Mouse (Mus musculus) intestine, postnatal 0 days (tissue): Measurements from ENCODE around the gene Pdzd8. TPM values are rescaled to one million over a fixed set of nuclear protein-coding genes. Genes with fewer than 3 reads are reported as not detected.

Experiments used
- ATAC-seq: fragments of 200-750 bp; cut with Nextera tagmentation; 2 replicates; pipeline ENCODE4 v1.8.0; 2017; ENCODE audit warnings: mild to moderate bottlenecking, moderate TSS enrichment, moderate library complexity
- H3K27ac ChIP-seq: fragments of 300-500 bp; sonication (generic); 2 replicates; pipeline ENCODE4 v1.5.1; 2014; ENCODE audit warnings: mild to moderate bottlenecking, low read depth, low read length, moderate library complexity
- H3K27me3 ChIP-seq: fragments of 300-500 bp; sonication (generic); replicated peaks from 2 replicates; pipeline ENCODE4 v1.6.1; 2014; ENCODE audit warnings: low read length, mixed read lengths; ENCODE audit not compliant: control insufficient read depth, insufficient read depth
- H3K36me3 ChIP-seq: fragments of 300-500 bp; sonication (generic); 2 replicates; pipeline ENCODE4 v1.6.1; 2014; ENCODE audit warnings: mild to moderate bottlenecking, moderate library complexity; ENCODE audit not compliant: control insufficient read depth, insufficient read depth
- H3K4me1 ChIP-seq: fragments of 300-500 bp; sonication (generic); replicated peaks from 2 replicates; pipeline ENCODE4 v1.6.1; 2014; ENCODE audit warnings: antibody characterized with exemption, low read length, mixed read lengths; ENCODE audit not compliant: control insufficient read depth, insufficient read depth
- H3K4me2 ChIP-seq: fragments of 300-500 bp; sonication (generic); replicated peaks from 2 replicates; pipeline ENCODE4 v1.6.1; 2014; ENCODE audit warnings: low read depth, mild to moderate bottlenecking, moderate library complexity
- H3K4me3 ChIP-seq: fragments of 300-500 bp; sonication (generic); 2 replicates; pipeline ENCODE4 v1.5.1; 2014; ENCODE audit warnings: low read depth, low read length
- H3K9ac ChIP-seq: fragments of 300-500 bp; sonication (generic); 2 replicates; pipeline ENCODE4 v1.6.1; 2014; ENCODE audit warnings: mild to moderate bottlenecking, low read depth, low read length
- H3K9me3 ChIP-seq: fragments of 300-500 bp; sonication (generic); 2 replicates; pipeline ENCODE4 v1.6.1; 2016; ENCODE audit warnings: mixed run types; ENCODE audit not compliant: control insufficient read depth
- CTCF ChIP-seq: sonication (generic); IDR thresholded peaks from 2 replicates; pipeline ENCODE4 v1.5.1; 2016; ENCODE audit warnings: low read depth, mild to moderate bottlenecking, control low read depth, antibody characterized with exemption, moderate library complexity
- WGBS: fragments of 180-500 bp; shearing (Covaris S2); extraction: QIAGEN DNeasy Blood & Tissue Kit; methylation state at CpG from one replicate; pipeline ENCODE4 v1.1.7; 2014; 5-methylcytosine and 5-hydroxymethylcytosine counted together
- polyA plus RNA-seq: library from polyadenylated mRNA; unstranded; fragments of >200 nt; fragmentation: Nextera tagmentation; extraction: Ambion mirVana; gene quantifications from 2 replicates; pipeline ENCODE4 v1.2.1, GENCODE M21; 2015

The Pdzd8 gene
- polyA plus RNA-seq, 1 experiment from 2014 or later = 6.1 TPM

DNA sequence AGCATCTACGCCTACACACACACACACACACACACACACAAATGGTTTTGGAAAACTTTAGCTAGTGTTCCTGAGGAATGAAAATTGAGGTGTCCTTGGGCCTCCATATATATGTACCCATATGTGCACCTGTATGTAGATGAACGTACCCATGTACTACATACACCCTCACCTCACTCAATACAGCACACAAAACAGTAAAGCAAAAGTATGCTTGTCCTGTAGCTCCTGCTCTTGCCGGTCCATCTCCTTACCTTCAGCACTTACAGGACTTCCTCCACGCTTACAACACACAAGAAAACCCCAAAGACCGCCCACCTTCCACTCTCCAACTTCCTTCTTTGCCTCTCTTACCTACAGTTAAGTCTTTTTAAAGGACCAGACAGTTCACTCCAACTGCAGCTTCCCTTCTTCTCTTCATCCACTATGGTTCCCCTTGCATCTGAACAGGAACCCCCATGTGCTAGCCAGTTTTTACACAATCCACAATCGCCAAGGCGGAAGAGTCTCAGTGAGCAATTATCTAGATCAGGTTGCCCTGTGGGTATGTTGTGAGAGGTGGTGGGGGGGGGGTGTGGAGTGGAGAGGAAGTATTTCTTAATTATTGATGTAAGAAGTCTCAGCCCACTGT lies 4.8 kb upstream of the Pdzd8 start:
- H3K4me2 ChIP-seq = no peak overlapping the region
- no peak overlapping the region for H3K27ac ChIP-seq
- H3K4me3 ChIP-seq = no peak overlapping the region
- H3K9me3 ChIP-seq = no peaks in the 10 kb centered on the region
- no peak for ATAC-seq
- H3K4me1 ChIP-seq = 0 out of 2 replicates have a peak, but pooled peaks cover 2% of the 10 kb centered on the region
- 72% methylated on average over 7 of the region's 7 CpGs for WGBS
- no peaks in the 10 kb centered on the region for H3K36me3 ChIP-seq
- no peak overlapping the region for H3K9ac ChIP-seq
- no peaks in the 10 kb centered on the region for H3K27me3 ChIP-seq
- TF ChIP-seq CTCF = no peak

DNA sequence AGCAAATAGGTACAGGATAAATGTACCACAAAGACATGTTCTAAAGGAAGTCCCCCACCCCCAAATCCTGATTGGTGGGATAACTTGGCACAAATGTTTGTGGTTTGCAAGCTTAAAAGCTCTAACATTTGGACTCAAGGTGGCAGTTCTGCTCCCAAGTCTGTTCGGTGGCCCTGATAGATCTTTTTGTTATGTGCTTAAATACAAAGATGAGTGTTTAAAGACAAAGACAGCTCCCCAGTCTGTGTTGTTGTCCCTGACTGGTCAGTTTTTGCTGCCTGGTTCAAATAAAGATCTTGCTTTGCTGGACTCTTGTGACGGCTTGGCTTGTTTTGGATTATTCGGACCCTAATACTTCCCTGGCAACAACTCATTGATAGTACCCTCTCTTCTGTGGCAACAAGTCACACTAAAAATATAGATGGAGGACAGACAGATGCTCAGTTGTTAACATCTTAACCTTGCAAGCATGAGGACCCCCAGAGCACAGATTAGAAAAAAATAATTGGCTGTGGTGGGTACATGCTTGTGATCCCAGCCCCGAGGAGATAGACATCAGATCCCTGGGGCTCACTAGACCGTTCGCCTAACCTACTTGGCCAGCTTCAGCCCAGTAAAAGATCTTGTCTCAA lies 3.9 kb upstream of the Pdzd8 start:
- H3K36me3 ChIP-seq = no peaks in the 10 kb centered on the region
- H3K9me3 ChIP-seq = no peaks in the 10 kb centered on the region
- no peak overlapping the region for H3K9ac ChIP-seq
- TF ChIP-seq CTCF = no peak
- WGBS = 89% methylated on average over 6 of the region's 6 CpGs
- H3K4me2 ChIP-seq = no peak overlapping the region
- no peak overlapping the region for H3K4me3 ChIP-seq
- H3K4me1 ChIP-seq = 0 out of 2 replicates have a peak, but pooled peaks cover 3% of the 10 kb centered on the region
- no peaks in the 10 kb centered on the region for H3K27me3 ChIP-seq
- no peak overlapping the region for H3K27ac ChIP-seq
- ATAC-seq = no peak

DNA sequence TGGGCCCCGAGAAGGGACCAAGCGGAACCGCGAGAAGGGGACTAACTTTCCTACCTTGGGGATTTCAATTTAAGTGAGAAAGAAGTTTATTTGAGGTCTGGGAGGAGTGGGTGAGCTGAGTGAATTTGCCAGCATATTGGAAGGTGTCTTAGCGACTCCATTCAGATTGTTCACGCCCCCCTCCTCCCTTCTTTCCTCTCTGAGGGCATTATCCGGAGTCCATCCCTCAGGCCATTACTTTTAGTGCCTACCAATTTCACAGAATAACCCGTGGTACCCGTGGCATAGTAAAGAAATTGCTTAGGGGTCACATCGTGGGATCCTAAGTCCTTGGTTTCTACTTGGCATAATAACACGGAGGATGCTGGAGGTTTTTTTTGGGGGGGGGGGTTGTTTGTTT lies 745 bp upstream of the Pdzd8 start:
- ATAC-seq = no peak
- Histone ChIP-seq H3K4me2 (peak overlapping the region; percentile 96), H3K9me3 (no peaks in the 10 kb centered on the region), H3K27me3 (no peaks in the 10 kb centered on the region), H3K4me1 (peaks cover 10% of the 10 kb centered on the region; the same call in 1 of the 2 replicates), H3K4me3 (peak overlapping the region; percentile 94), H3K27ac (no peak overlapping the region), H3K36me3 (no peaks in the 10 kb centered on the region), H3K9ac (peak overlapping the region; percentile 90)
- no peak for TF ChIP-seq CTCF
- 4% methylated on average over 10 of the region's 11 CpGs for WGBS

- TF ChIP-seq CTCF = peak; percentile 52
- Histone ChIP-seq H3K9me3 (no peaks in the 10 kb centered on the region), H3K4me2 (peak overlapping the region; percentile 96), H3K9ac (peak overlapping the region; percentile 90), H3K36me3 (no peaks in the 10 kb centered on the region), H3K27ac (peak overlapping the region; percentile 92), H3K4me1 (peaks cover 10% of the 10 kb centered on the region; the same call in 1 of the 2 replicates), H3K4me3 (peak overlapping the region; percentile 94), H3K27me3 (no peaks in the 10 kb centered on the region)
- WGBS = under 1% methylated on average over 62 of the region's 70 CpGs
- ATAC-seq = peak; percentile 55
These were observed 411 bp downstream of the Pdzd8 start for GRCm38 (mm10) chr19:59345081-59345657.

- no peaks in the 10 kb centered on the region for H3K9me3 ChIP-seq
- H3K9ac ChIP-seq = peak overlapping the region; percentile 90
- peak overlapping the region; percentile 68; the same call in 1 of the 2 replicates for H3K27ac ChIP-seq
- peak overlapping the region; percentile 94 for H3K4me3 ChIP-seq
- H3K27me3 ChIP-seq = no peaks in the 10 kb centered on the region
- H3K4me2 ChIP-seq = peak overlapping the region; percentile 96
- no peaks in the 10 kb centered on the region for H3K36me3 ChIP-seq
- H3K4me1 ChIP-seq = peaks cover 10% of the 10 kb centered on the region; the same call in 1 of the 2 replicates
- 0 out of 2 replicates have a peak, but pooled peaks have one; percentile 3 for ATAC-seq
- 0% methylated on average over 14 of the region's 14 CpGs for WGBS
- no peak for TF ChIP-seq CTCF
These were observed 1.3 kb downstream of the Pdzd8 start for GRCm38 (mm10) chr19:59344304-59344711.

DNA sequence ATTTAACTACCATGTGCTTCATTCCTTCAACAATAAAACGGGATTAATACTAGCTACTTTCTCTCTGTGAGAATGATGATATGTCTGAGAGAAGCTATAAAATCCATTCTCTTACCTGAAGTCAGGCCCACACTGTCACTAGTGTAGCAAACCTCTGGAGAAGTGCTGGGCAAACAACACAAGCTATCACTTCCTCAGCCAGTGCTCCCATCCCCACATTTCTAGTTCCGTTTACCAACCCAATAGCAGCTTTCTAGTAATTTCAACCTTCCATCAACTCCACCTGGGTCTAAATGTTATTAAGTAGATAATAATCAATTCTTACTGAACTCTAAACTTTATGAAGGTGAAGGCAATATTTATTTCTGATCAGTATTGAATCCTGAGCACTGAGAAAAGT lies 2.6 kb downstream of the Pdzd8 start:
- peaks cover 10% of the 10 kb centered on the region; the same call in 1 of the 2 replicates for H3K4me1 ChIP-seq
- no peaks in the 10 kb centered on the region for H3K9me3 ChIP-seq
- peak overlapping the region; percentile 94 for H3K4me3 ChIP-seq
- no peaks in the 10 kb centered on the region for H3K36me3 ChIP-seq
- H3K9ac ChIP-seq = no peak overlapping the region
- H3K27me3 ChIP-seq = no peaks in the 10 kb centered on the region
- WGBS = 21% methylated on average over 2 of the region's 2 CpGs
- no peak overlapping the region for H3K27ac ChIP-seq
- no peak for TF ChIP-seq CTCF
- ATAC-seq = no peak
- peak overlapping the region; percentile 96 for H3K4me2 ChIP-seq
